Mouse (Mus musculus): ENCODE data around the gene Gcnt2.

DNA sequence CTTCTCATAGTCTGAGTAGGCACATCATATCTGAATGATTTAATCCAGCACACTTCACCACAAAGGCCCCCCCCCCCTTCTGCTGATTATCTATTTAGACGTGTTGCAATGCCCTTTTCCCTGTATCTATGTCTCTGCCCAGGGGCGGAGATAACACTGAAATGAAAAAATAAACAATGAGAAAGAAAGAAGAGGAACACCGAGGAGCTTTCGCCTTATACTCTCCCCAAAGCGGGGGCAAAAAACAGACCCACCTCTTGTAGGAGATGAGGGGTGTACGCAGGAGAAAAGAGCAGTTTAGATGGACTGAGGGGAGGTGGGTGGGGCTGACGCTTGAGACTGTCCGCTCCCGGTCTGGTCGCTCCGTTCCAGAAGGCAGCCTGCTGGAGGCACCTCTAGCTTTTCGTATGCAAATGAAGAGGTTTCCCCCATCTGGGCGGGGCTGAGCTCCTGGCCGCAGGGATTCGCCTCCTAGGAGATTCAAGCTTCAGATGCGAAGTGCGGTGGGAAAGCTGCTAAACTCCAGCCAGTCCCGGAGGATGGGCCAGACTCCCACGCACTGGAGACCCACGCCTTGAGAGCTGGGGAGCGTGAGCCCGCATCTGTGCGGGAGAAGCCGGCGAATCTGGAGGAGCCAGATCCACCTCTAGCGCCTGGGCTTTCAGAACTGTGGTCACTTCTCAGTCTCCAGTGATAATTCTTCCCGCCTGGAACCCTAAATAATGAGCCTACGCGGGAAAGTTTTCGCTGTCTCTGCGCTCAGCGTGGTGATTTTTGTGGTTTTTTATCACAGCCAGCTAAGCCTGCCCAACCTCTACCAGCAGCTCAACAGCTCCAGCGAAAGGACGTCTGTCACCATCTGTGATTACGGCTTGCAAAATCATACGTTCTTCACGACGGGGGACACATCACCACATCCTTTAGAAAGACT lies 57.9 kb downstream of the Gcnt2 start:
- no peak for TF ChIP-seq POLR2A (IDR thresholded peaks at IDR 0.05; ENCODE audit: borderline replicate concordance, control insufficient read depth, low read depth, low read length)
- no peak for TF ChIP-seq CTCF (IDR thresholded peaks at IDR 0.05; ENCODE audit: control insufficient read depth, insufficient read depth, low read length)

Measured in bone marrow, adult 2 months (tissue).